Mouse (Mus musculus): ENCODE measurements at regions not wholly inside any gene's neighbourhood (a gene's known extent, or its start where the extent isn't known, plus 50 kb on each side); places are given as distances from the start of the nearest gene placed in this dataset.

DNA sequence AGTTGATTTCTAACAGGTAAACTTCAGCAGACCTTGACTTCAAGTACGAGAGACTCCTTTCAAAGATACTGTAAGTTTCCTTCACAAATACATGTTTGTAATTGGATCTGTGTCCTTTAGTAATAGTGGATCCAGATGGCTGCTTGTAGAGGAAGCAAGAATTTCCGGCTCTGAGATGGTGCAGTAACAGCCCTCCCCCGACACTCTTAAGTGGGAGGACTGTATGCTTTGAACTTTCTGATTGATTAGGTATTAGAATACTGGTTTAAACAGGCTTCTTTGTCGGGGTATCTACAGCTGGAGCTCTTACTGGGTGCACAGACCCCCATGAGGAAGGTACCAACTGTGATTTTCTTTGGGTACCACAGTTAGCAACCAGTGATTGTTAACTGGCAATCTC is 355.0 kb upstream of the Cblb start:
- DNase-seq, result no peak

DNA sequence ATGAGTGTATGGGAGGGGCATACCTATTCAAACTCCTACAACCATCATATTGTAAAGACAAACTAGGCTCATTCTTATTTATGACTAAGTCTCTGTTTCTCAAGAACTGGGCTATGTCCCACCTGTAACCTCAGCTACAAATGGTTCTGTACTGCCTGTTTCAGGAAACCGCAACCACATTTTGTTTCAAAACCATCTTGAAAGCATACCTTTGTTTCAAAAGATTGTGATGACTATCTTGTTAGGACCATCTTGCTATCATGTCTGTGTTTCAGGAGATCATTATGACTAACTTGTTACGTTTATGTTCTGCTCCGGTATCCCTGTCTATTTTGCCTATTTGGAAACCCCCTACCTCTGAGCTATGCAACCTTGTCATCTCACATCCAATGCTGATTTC is 340.2 kb upstream of the Cblb start:
- no peak for DNase-seq

DNA sequence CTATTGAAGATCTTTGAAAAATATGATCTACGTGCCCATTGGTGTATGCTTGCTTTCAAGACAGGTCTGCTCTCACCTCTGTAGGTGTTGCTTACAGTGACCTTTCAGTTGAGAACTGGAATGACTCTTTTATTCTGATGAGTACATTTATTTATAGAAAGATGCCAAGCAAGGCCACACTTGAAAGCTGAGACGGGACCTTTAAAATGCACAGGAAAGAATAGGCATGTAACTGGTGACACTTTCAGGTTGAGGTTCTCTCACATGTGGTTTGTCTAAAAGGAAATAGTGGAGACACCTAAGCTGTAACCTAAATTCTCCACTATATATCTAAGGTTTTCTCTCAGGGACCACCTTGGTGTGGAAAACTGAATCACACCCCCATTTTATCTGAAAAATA is 326.0 kb upstream of the Cblb start:
- DNase-seq, result no peak

DNA sequence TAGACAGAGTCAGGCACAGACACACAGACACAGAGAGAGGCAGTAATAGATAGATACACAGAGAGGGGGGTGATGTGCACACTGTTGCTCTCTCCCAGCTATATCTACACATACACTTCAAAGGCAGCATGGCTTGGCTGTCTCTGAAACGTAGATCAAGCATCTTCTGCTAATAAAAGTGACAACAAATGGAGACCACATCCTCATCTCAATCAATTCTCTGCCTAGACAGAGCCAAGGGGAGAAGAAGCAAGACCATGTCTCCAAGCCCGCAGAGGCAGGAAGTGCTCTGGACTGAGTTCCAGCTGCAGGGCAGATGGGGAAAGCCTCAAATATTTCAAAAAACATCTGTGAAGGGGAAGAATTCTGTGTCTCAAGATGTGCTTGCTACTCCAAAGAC is 312.3 kb upstream of the Cblb start:
- DNase-seq, result no peak

DNA sequence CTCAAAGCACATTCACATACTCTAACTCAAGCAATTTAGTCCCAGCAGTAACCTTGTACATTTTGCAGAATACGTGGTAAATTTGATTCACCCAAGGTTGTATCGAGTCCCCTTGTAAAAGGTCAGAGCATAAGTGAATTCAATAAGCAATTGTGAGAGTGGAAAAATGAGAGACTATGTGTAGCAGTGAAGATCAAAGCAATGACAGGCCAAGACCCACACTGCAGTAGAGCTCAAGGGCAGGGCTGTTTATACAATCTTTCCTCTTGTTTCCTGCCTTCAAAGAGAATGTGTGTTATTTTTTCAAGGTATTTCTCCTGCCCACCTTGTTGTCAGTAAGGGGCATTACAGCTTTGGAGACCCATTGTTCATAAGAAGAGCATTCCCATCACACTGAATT is 311.4 kb upstream of the Cblb start:
- DNase-seq, result no peak

DNA sequence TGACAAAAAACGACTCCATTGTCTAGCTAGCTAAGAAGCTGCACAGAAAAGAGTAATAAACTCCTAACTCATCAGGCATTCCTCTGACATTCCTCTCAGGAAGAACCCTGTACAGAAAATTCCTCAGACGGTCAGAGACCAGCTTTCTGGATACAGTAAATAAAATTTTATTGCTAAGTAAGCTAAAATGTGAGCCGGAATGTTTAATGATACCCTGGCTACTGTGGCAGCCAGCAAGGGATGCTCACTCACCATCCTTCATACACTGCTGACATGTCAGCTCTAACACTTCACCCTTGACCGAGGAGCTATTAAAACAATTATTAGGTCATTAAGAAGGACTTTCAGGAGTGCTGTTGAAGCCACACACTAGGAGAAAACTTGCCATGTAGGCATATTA is 308.3 kb upstream of the Cblb start:
- DNase-seq, result no peak

DNA sequence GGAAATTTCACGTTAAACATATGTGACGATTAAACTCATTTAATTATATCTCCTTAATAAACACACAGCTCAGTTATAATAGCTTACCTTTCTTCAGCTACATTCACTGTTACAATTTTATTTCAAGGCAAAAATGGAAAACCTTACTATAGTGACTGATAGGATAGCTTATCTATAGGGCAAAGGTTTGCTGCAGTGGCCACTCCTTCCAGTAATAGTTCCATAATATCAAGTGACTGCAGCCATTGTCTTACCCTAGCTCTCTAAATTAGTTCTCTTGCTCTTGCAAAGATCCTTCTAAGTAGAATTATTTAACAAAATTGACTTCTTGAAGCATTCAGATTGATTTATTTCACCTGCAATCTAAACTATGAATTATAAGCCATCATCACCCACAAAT is 289.1 kb upstream of the Cblb start:
- DNase-seq, result no peak

DNA sequence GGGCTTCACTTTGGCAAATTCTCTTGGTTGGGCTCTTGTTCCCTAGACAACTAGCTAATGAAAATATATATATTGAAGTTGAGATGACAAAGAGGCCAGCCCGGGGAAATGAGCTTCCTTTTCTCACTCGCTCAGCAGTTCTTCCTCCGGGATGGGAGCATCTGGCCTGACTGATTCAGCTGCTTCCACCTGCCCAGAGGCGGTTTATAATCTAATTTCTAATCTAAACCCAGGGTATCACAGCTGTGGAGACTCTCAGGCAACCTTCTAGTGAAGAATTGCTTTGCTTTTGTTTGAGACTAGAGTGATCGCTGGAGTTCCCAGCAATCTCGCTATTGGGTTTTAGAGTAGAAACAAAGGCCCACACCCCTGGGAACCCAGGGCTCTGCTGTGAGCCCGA is 279.1 kb upstream of the Cblb start:
- no peak for DNase-seq

DNA sequence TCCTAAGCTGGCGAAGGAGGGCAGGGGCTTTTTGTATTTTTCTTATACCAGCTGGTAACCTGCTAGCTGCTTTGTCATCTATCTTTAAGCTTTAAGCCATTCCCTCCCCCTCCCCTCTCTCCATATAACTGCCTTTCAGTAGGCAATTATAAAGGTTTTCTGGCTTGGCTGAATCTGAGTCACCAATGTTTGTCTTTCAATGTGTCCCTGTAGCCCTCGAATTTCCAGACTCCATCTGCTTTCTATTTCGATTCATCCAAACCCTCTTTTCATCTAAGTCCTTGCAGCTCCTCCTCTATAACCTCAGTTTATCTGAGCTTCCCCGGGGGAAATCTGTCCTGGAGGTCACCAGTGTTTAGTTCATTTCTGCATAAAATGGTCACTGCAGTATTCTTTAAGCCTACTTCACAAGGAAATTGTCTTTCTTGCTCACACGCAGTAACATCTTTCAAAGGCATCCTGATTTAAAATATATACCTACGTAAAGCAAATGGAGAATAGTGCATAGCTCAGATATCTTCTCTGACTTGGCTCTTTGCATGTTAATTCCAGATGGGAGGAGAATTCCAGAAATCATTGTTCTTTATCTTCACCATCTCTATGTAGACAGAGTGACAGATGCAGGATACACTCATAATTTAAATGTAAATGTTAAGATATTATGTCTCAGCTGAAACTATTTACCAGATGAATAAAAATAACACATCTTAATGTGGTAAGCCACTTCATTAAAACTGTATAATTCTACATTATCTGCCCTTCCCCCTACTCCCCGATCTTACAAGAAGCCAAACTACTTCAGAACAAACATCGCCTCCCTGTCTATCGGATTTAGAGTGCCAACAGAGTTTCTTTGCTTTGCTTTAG is 272.4 kb upstream of the Cblb start:
- no peak for DNase-seq

DNA sequence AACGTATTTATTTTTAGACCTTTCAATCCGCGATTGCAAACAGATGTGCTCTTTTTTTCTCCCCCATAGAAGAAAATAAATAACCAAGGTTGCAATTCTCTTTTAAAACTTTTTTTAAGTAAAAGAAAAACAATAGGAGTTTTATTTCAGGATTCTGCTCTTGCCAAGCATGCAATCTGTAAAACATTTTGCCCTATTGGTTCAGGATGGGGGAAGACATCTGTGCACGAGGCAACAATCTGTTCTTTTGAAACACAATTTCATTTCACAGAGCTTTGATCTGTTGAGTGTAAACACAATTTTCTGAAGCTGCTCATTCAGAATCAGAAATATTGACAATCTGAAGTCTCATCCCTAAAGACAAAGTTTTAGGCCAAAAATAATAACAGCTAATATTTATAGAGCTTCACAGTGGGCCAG is 271.8 kb upstream of the Cblb start:
- DNase-seq, result no peak

DNA sequence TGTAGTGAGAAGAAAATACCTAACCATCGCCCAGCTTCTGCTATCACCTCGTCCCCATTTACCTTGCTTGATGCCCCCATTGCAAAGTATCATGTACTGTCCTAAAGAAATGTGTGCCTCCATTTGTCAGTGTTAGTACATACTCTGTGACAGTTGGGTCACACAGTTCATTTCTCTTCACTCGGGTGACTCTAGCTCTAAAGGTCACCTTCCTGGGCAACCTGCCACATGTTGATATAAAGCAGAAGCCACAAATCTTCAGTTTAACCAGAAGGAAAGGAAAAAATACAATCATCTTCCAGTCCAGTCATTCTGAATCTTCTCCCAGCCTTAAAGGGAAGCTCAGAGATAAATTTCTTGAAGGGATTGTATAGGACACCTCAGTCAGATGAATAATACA is 263.5 kb upstream of the Cblb start:
- no peak for DNase-seq

DNA sequence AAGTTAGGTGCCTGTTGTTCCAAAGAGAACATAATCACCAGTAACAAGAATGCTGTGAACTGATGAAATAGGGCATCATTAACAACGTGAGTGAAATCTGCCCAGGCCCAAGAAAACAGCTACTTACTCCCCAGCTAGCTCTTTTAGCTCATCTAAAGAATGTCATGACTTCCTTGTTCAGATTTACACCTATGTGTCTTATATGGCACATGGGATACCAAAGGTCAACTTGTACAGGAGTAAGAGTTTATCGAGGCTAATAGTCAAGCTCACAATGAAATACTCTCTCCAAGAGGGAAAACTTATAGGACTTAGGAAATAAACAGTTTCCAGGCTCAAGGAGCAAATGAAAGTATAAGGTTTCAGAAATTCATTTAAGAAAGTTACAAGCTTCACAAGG is 252.1 kb upstream of the Cblb start:
- no peak for DNase-seq

DNA sequence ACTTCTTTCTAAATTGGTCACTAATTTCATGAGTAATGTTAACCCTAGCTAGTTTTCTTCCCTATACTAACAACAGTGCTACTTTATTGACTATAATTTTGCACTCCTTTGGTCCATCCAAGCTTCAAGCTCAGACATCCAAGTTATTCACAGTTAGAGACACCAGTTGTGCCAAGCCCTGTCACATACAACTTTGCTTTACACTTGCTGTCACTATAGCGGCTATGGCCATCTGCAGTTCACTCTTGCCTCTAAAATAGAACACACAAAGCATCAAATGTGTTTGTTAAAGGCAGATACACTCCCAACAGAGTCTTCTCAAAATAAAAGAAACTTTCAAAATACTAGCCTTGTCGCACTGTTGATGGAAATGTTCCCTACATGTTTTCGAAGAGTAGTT is 236.0 kb upstream of the Cblb start:
- no peak for DNase-seq

DNA sequence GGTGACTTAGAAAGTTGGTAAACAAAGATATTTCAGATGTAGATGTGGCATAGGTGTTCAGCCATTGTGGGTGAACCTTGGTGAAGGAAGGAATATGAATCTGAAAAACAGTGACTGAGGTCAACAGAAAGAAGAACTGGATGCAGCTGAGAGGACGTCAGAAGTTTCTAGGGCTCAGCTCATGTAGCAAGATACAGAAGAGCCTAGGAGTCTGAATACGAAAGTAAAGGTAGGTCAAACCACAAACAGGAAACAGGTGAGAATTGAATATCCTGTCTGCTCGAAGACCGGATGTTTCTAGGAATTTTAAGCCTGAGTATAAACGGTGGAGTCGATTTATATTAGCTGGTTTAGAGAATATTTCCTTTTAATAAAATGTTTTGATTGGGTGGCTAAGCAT is 223.7 kb upstream of the Cblb start:
- DNase-seq, result no peak

DNA sequence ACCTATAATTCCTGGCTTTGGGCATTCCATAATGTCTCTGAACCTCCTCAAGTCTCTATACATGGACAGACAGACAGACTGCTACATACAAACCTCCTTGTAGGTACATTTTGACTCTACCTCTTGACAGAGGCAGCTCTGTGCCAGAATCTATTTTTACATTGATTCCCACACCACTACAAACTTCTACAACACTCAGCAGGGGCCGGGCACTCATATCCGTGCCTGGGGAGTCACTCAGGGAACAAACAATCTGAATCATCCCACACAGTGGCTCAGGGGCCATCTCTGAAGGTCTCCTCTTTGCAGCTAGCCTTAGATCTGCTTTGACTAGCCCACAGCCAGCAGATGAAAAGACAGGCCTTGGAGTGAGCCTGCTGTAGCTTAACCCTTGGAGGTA is 221.9 kb upstream of the Cblb start:
- DNase-seq, result no peak

DNA sequence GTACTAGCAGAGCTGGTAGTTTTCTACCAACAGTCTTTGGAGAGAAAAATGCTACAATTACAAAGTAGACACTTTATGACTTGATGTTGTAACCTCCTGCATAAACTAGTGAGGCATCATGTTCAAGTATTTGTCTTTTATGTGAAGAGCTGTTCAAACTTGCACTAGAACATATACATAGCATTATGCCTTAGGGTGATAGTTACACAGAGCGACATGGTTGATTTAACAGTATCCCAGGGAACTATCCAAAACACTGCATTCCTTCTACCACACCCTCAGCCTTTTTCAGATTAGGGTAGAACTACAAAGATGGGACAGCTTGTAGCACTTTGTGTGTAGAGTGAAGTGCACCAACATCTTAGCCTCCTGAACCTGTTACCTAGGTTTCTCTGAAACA is 220.0 kb upstream of the Cblb start:
- DNase-seq, result no peak

DNA sequence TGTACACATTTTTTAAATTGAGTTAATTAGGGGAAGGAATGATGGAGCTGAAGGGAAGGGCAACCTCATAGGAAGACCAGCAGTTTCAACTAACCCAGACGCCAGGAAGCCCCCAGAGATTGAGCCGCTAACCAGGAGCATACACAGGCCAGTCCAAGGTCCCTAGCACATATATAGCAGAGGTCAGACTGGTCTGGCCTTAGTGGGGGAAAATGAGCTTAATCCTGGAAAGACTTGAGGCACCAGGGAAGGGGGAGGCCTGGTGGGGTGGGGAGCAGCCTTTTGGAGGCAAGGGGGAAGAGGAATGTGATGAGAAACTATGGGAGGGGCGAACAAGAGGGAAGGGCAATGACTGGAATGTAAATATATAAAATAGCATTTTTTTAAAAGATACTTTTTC is 188.3 kb upstream of the Cblb start:
- no peak for DNase-seq

DNA sequence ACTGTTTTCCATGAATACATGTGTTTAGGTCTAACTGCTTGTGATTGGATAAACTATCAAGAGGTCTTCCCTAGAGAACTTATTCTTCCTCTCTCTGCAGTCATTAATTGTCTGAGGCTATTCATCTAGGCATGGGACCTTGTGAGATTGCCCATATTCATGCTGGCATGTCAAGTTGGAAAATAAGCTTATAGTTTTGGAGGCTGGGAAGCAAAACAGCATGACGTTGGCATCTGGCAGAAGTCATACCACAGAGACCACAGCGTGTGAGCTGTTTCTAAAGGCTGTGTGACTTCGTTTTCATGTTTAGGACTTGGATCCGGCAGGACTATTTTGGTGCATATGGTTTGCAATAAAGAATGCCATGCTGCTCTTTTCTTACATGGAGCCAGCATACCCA is 185.5 kb upstream of the Cblb start:
- no peak for DNase-seq

DNA sequence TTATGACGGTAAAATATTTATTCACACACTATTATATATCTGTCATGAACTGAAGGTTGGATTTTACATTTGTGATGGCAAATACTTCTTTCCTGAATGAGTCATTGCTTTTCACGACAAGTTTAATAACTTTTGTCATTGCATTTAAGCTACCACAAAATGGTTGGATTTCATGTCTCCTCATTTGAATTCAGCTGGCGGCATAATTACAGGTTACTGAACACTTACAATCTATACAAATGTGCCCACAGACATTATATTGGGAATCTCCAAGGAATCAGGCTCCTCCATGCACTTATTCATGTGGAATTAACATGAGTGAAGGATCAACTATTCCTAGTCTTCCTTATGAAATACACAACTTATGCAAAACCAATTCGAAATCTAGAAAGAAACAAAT is 150.3 kb upstream of the Cblb start:
- DNase-seq, result no peak

DNA sequence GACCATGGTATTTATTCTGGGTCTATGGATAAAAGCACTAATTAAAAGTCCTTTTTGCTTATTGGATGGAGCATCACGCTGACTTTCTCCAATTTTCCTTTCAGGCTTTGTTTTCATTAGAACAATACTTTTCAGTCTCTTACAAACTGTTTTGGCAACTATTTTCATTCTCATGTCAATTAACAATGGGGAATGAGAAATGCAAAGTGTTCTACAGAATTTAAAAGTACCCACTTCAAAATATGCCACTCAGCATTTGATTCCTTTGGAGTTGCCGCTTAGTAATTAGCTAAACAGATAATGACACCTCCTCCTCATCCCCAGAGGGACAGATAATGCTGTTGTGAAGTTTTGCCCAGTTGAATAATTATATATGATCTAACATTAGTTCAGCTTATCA is 149.9 kb upstream of the Cblb start:
- no peak for DNase-seq

DNA sequence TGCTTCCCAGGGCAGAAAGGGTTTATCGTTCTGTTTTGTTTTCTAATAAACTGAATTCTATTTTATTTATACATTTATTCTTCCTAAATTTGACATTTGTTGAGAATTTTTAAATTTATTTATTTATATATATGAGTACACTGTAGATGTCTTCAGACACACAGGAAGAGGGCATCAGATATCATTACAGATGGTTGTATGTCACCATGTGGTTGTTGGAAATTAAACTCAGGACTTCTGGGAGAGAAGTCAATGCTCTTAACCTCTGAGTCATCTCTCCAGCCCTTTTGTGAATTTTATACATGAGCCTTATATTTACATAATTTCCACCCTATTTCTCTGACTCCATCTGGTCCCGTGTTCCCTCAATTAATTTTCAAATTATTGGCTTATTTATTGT is 147.2 kb upstream of the Cblb start:
- DNase-seq, result no peak

DNA sequence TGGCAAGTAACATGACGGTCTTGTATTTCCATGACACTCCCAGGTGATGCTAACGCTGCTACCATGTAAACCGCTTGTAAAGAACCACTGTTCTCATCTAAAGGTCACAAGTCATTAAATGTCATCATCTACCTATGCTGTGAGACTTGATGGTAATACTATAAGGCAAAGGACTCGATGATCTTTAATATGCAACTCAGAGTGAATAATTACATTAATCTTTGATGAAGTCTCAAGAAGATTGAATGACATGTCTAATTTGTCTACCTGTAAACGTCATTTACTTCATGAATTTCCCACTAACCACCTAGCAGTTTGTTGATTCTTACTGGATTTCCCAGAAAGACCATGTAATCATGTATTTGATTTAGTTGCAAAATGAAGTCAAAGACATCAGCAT is 143.5 kb upstream of the Cblb start:
- DNase-seq, result no peak

DNA sequence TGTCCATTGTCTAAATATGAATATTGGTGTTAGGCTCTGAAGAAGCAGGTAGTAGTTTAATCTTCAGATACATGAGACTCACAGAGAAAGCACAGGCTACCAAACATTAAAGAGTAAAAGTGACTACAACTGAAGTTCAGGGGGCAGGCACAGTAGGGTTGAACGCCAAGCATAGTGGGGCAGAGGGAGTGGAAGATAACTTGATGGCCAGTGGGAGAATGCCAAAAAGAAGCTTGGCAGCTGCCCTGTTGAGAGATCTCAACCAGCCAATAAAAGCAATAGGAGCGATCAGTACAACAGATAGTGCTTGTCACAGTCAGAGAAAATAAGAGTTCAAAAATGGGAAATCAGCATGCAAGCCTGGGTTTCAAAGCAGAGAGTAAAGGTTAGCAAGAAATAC is 125.4 kb upstream of the Cblb start:
- DNase-seq, result no peak

DNA sequence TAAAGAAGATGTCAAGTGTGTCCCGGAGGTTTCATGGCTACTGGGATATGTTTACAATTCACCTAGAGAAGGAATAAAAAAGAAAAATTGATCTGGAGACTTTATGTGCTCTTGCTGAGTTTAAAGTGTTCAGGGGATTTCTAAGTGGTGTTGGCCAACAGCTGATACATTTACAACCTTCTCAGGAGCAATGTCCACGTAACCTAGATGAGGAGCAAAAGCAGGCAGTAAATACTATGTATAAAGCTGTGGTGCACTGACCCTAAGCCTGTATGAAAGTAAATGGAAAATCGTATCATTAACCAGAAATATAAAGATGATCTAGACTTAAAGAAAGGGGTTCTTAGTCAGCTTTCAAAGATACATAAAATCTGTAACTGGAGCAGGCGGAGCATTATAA is 124.3 kb upstream of the Cblb start:
- no peak for DNase-seq

DNA sequence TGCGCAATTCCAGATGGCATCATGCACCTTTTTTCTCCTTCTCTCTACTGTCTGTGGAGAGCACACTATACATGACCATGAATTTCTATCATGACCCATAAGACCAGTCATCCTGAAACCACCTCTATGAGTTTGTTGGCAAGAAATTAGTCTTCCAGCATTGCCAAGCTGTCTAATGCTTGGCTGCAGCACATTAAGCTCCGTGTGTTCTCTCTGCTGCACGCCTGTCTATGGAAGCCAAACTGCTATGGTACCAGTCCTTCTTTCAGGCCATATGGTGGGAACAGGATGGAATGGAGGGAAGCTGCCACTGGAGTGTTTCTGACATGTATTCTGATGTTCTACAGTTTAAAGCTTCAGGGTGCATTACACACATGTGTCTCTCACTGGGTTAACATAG is 121.0 kb upstream of the Cblb start:
- no peak for DNase-seq

Data from gastrocnemius, postnatal 10 days (tissue).